Mouse (Mus musculus): ENCODE measurements around the gene Dyrk3. TPM values are rescaled to one million over a fixed set of nuclear protein-coding genes. Genes with fewer than 3 reads are reported as not detected.

Gene Dyrk3
- polyA plus RNA-seq, 1 experiment from 2014 or later: 18.7 TPM

GRCm38 (mm10) chr1:131095574-131095973 is 42.6 kb downstream of the Dyrk3 start:
- no peaks in the 10 kb centered on the region for H3K9me3 ChIP-seq (ENCODE audit: control insufficient read depth, low read length)
- peak overlapping the region; percentile 80 for H3K4me2 ChIP-seq (ENCODE audit: low read length)
- WGBS: 3% methylated on average over 8 of the region's 8 CpGs
- H3K36me3 ChIP-seq (ENCODE audit: control insufficient read depth, insufficient read depth, low read length): no peaks in the 10 kb centered on the region
- H3K27me3 ChIP-seq (ENCODE audit: control insufficient read depth, insufficient read depth, low read length): no peaks in the 10 kb centered on the region
- H3K27ac ChIP-seq (replicated peaks; ENCODE audit: low read depth, low read length): no peak overlapping the region
- no peak for ATAC-seq (ENCODE audit: low FRiP score, low TSS enrichment)
- H3K4me1 ChIP-seq (ENCODE audit: control insufficient read depth, insufficient read depth, low read length): peaks cover 33% of the 10 kb centered on the region
- peak overlapping the region; percentile 90 for H3K4me3 ChIP-seq (replicated peaks; ENCODE audit: low read depth, low read length)
- peak; percentile 53 for DNase-seq
- H3K9ac ChIP-seq (replicated peaks; ENCODE audit: low read length): peak overlapping the region; percentile 18; the same call in 1 of the 2 replicates

GRCm38 (mm10) chr1:131093889-131094288 is 44.3 kb downstream of the Dyrk3 start:
- H3K27me3 ChIP-seq (ENCODE audit: control insufficient read depth, insufficient read depth, low read length): no peaks in the 10 kb centered on the region
- H3K27ac ChIP-seq (replicated peaks; ENCODE audit: low read depth, low read length): no peak overlapping the region
- no peaks in the 10 kb centered on the region for H3K9me3 ChIP-seq (ENCODE audit: control insufficient read depth, low read length)
- peaks cover 50% of the 10 kb centered on the region for H3K4me1 ChIP-seq (ENCODE audit: control insufficient read depth, insufficient read depth, low read length)
- 0 out of 2 replicates have a peak overlapping the region, but pooled peaks have one; percentile 80 for H3K4me2 ChIP-seq (ENCODE audit: low read length)
- DNase-seq (no peak), ATAC-seq (ENCODE audit: low FRiP score, low TSS enrichment) (no peak)
- H3K36me3 ChIP-seq (ENCODE audit: control insufficient read depth, insufficient read depth, low read length): no peaks in the 10 kb centered on the region
- WGBS: 80% methylated on average over 8 of the region's 8 CpGs
- no peak overlapping the region for H3K9ac ChIP-seq (replicated peaks; ENCODE audit: low read length)
- H3K4me3 ChIP-seq (replicated peaks; ENCODE audit: low read depth, low read length): no peak overlapping the region

- H3K4me1 ChIP-seq (ENCODE audit: control insufficient read depth, insufficient read depth, low read length): peaks cover 61% of the 10 kb centered on the region
- H3K36me3 ChIP-seq (ENCODE audit: control insufficient read depth, insufficient read depth, low read length): no peaks in the 10 kb centered on the region
Measured at GRCm38 (mm10) chr1:131092846-131093245, 45.3 kb downstream of the Dyrk3 start.

GRCm38 (mm10) chr1:131092173-131092572 is 46.0 kb downstream of the Dyrk3 start:
- H3K9ac ChIP-seq (replicated peaks; ENCODE audit: low read length): no peak overlapping the region
- H3K36me3 ChIP-seq (ENCODE audit: control insufficient read depth, insufficient read depth, low read length): no peaks in the 10 kb centered on the region
- 83% methylated on average over 3 of the region's 3 CpGs for WGBS
- H3K4me2 ChIP-seq (ENCODE audit: low read length): no peak overlapping the region
- no peaks in the 10 kb centered on the region for H3K27me3 ChIP-seq (ENCODE audit: control insufficient read depth, insufficient read depth, low read length)
- ATAC-seq (ENCODE audit: low FRiP score, low TSS enrichment) (no peak), DNase-seq (no peak)
- peaks cover 66% of the 10 kb centered on the region for H3K4me1 ChIP-seq (ENCODE audit: control insufficient read depth, insufficient read depth, low read length)
- no peak overlapping the region for H3K27ac ChIP-seq (replicated peaks; ENCODE audit: low read depth, low read length)
- no peaks in the 10 kb centered on the region for H3K9me3 ChIP-seq (ENCODE audit: control insufficient read depth, low read length)
- H3K4me3 ChIP-seq (replicated peaks; ENCODE audit: low read depth, low read length): no peak overlapping the region

More at GRCm38 (mm10) chr1:131092846-131093245, 45.3 kb downstream of the Dyrk3 start:
- Histone ChIP-seq H3K27me3 (ENCODE audit: control insufficient read depth, insufficient read depth, low read length) (no peaks in the 10 kb centered on the region), H3K4me2 (ENCODE audit: low read length) (no peak overlapping the region), H3K9ac (replicated peaks; ENCODE audit: low read length) (no peak overlapping the region), H3K27ac (replicated peaks; ENCODE audit: low read depth, low read length) (no peak overlapping the region), H3K9me3 (ENCODE audit: control insufficient read depth, low read length) (no peaks in the 10 kb centered on the region), H3K4me3 (replicated peaks; ENCODE audit: low read depth, low read length) (no peak overlapping the region)
- DNase-seq: no peak
- no peak for ATAC-seq (ENCODE audit: low FRiP score, low TSS enrichment)
- WGBS: 95% methylated on average over 3 of the region's 3 CpGs

GRCm38 (mm10) chr1:131091481-131091880 is 46.7 kb downstream of the Dyrk3 start:
- H3K27ac ChIP-seq (replicated peaks; ENCODE audit: low read depth, low read length): no peak overlapping the region
- no peaks in the 10 kb centered on the region for H3K36me3 ChIP-seq (ENCODE audit: control insufficient read depth, insufficient read depth, low read length)
- ATAC-seq (ENCODE audit: low FRiP score, low TSS enrichment) (no peak), DNase-seq (no peak)
- peaks cover 73% of the 10 kb centered on the region for H3K4me1 ChIP-seq (ENCODE audit: control insufficient read depth, insufficient read depth, low read length)
- no peaks in the 10 kb centered on the region for H3K27me3 ChIP-seq (ENCODE audit: control insufficient read depth, insufficient read depth, low read length)
- no peak overlapping the region for H3K4me3 ChIP-seq (replicated peaks; ENCODE audit: low read depth, low read length)
- no peak overlapping the region for H3K4me2 ChIP-seq (ENCODE audit: low read length)
- no peaks in the 10 kb centered on the region for H3K9me3 ChIP-seq (ENCODE audit: control insufficient read depth, low read length)
- WGBS: 84% methylated on average over 3 of the region's 3 CpGs
- no peak overlapping the region for H3K9ac ChIP-seq (replicated peaks; ENCODE audit: low read length)

GRCm38 (mm10) chr1:131090877-131091276 is 47.3 kb downstream of the Dyrk3 start:
- no peaks in the 10 kb centered on the region for H3K9me3 ChIP-seq (ENCODE audit: control insufficient read depth, low read length)
- H3K4me1 ChIP-seq (ENCODE audit: control insufficient read depth, insufficient read depth, low read length): peaks cover 75% of the 10 kb centered on the region
- no peak overlapping the region for H3K9ac ChIP-seq (replicated peaks; ENCODE audit: low read length)
- 80% methylated on average over 4 of the region's 4 CpGs for WGBS
- no peak overlapping the region for H3K27ac ChIP-seq (replicated peaks; ENCODE audit: low read depth, low read length)
- H3K4me2 ChIP-seq (ENCODE audit: low read length): no peak overlapping the region
- H3K27me3 ChIP-seq (ENCODE audit: control insufficient read depth, insufficient read depth, low read length): no peaks in the 10 kb centered on the region
- no peaks in the 10 kb centered on the region for H3K36me3 ChIP-seq (ENCODE audit: control insufficient read depth, insufficient read depth, low read length)
- no peak overlapping the region for H3K4me3 ChIP-seq (replicated peaks; ENCODE audit: low read depth, low read length)
- DNase-seq: no peak
- ATAC-seq (ENCODE audit: low FRiP score, low TSS enrichment): no peak

GRCm38 (mm10) chr1:131090261-131090660 is 47.9 kb downstream of the Dyrk3 start:
- no peak for DNase-seq
- ATAC-seq (ENCODE audit: low FRiP score, low TSS enrichment): no peak
- Histone ChIP-seq H3K36me3 (ENCODE audit: control insufficient read depth, insufficient read depth, low read length) (no peaks in the 10 kb centered on the region), H3K27ac (replicated peaks; ENCODE audit: low read depth, low read length) (no peak overlapping the region), H3K9me3 (ENCODE audit: control insufficient read depth, low read length) (no peaks in the 10 kb centered on the region), H3K4me1 (ENCODE audit: control insufficient read depth, insufficient read depth, low read length) (peaks cover 79% of the 10 kb centered on the region), H3K9ac (replicated peaks; ENCODE audit: low read length) (no peak overlapping the region), H3K4me3 (replicated peaks; ENCODE audit: low read depth, low read length) (no peak overlapping the region), H3K4me2 (ENCODE audit: low read length) (no peak overlapping the region), H3K27me3 (ENCODE audit: control insufficient read depth, insufficient read depth, low read length) (no peaks in the 10 kb centered on the region)
- 86% methylated on average over 5 of the region's 5 CpGs for WGBS

GRCm38 (mm10) chr1:131089525-131090127 is 48.5 kb downstream of the Dyrk3 start:
- H3K9ac ChIP-seq (replicated peaks; ENCODE audit: low read length): no peak overlapping the region
- no peaks in the 10 kb centered on the region for H3K36me3 ChIP-seq (ENCODE audit: control insufficient read depth, insufficient read depth, low read length)
- no peak overlapping the region for H3K4me2 ChIP-seq (ENCODE audit: low read length)
- H3K4me3 ChIP-seq (replicated peaks; ENCODE audit: low read depth, low read length): no peak overlapping the region
- no peaks in the 10 kb centered on the region for H3K9me3 ChIP-seq (ENCODE audit: control insufficient read depth, low read length)
- no peak overlapping the region for H3K27ac ChIP-seq (replicated peaks; ENCODE audit: low read depth, low read length)
- WGBS: 89% methylated on average over 2 of the region's 2 CpGs
- peaks cover 78% of the 10 kb centered on the region for H3K4me1 ChIP-seq (ENCODE audit: control insufficient read depth, insufficient read depth, low read length)
- no peak for ATAC-seq (ENCODE audit: low FRiP score, low TSS enrichment)
- H3K27me3 ChIP-seq (ENCODE audit: control insufficient read depth, insufficient read depth, low read length): no peaks in the 10 kb centered on the region
- no peak for DNase-seq

- no peaks in the 10 kb centered on the region for H3K9me3 ChIP-seq (ENCODE audit: control insufficient read depth, low read length)
- no peak overlapping the region for H3K27ac ChIP-seq (replicated peaks; ENCODE audit: low read depth, low read length)
- peaks cover 83% of the 10 kb centered on the region for H3K4me1 ChIP-seq (ENCODE audit: control insufficient read depth, insufficient read depth, low read length)
- no peak for ATAC-seq (ENCODE audit: low FRiP score, low TSS enrichment)
- H3K4me3 ChIP-seq (replicated peaks; ENCODE audit: low read depth, low read length): no peak overlapping the region
- no peaks in the 10 kb centered on the region for H3K27me3 ChIP-seq (ENCODE audit: control insufficient read depth, insufficient read depth, low read length)
- DNase-seq: no peak
- no peak overlapping the region for H3K4me2 ChIP-seq (ENCODE audit: low read length)
- H3K9ac ChIP-seq (replicated peaks; ENCODE audit: low read length): no peak overlapping the region; the same call in 1 of the 2 replicates
- no peaks in the 10 kb centered on the region for H3K36me3 ChIP-seq (ENCODE audit: control insufficient read depth, insufficient read depth, low read length)
- WGBS: 47% methylated on average over 11 of the region's 11 CpGs
Measured at GRCm38 (mm10) chr1:131088547-131088946, 49.6 kb downstream of the Dyrk3 start.

Measured in midbrain, embryonic 14.5 days (tissue).